Mouse (Mus musculus) kidney, postnatal 10 days (tissue): ENCODE results near the gene Elovl5.
A peak's percentile ranks its signal among the peaks of the same experiment; 100 is the strongest.
"Not testable (repeated sequence)": the region's sequence is repeated elsewhere in the genome, so short reads cannot be mapped to it uniquely, and the experiment has no call there.

Experiments used
- DNase-seq: peaks from one replicate; pipeline ENCODE4 v3.0.0; 2021; ENCODE audit warnings: mixed read lengths

Elovl5 gene

DNA sequence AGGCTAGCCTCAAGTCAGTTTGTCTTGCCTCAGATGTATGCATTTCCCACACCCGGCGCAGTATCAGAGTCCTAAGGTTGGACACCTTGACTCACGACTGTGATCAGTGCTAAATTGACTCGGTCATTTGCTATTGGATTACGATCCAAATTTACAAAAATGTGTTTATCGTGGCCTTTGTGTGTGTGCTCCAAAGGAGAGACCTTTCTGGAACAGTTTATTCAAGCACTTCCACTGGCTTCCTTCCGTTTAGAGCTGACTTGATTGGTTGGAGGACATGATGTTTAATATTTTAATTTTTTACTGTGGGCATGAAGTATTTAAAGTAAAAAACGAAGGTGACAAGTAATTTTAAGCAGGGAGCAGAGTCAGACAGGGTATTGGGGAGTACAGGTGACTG lies 38.8 kb downstream of the Elovl5 start:
- no peak for DNase-seq

DNA sequence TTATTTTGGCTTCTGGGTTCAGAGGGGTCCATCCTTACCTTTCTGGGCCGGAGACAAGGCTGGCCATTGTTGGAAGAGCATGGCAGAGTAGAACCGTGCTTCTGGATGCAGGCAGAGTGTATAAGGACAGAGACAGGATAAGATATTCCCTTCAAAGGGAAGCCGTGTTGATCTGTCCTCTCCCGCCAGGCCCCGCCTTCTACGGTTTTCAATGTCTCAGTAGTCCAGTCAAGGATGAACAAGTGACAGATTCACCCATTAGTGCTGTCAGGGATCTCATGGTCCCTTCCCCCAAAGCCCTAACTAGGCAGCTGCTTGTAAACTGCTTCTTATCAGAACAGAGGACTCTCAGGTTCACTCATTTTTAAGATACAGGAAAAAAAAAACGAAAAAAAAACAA lies 41.2 kb downstream of the Elovl5 start:
- DNase-seq: no peak

DNA sequence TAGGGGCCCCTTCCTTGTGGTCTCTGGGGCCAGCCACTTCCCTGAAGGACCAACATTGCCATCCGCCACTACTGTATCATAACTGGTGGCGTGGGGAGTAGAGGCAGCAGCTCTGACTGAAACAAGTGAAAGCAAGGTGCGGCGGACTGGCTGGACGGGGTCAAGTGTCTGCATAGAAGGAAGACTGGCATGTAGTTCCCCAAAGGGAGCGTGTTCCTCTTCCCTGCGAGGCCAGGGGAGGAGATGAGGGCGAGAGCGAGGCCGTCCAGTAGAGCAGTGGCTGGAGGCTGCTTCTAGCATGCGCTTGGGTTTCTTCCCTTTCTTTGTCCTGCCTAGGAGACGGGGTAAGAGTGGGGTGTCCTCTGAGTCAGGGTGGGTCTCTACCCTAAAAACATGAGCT lies 42.6 kb downstream of the Elovl5 start:
- no peak for DNase-seq

DNA sequence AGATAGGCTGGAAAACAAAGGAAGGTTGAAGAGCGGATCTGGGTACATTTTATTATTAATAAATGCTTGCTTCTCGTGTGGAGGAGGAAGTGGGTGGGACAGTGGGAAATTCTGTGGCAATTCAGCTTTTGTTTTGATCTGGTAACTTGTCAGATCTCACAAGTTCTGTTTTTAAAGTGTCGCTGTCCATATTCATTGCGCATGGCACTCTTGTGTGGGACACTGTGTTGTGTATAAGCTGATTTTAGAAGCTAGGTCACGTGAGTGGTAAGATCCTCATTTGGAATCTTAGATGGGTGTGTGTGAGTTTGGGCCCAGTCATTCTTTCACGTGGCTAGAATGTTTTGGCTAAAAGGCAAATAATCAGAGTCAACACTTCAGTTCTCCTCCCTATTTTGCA lies 44.2 kb downstream of the Elovl5 start:
- DNase-seq: no peak

DNA sequence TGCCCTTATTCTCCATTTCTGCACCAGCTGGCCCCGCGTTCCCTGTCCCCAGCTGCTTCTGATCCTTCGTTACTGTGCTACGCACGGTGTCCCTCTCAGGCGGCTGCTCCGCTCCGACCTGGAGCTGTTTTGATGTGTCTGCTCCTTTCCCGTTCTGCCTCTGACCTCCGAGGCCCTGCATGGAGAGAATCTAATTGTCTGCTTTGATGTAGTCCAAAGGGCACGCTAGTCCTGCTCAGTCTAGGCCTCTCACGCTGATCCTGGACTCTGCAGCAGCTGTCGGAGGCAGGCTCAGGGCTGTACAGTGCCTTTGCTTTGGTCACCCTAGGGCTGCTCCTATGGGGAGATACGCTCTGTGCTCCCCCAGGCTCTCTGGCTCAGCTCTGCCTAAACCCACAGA lies 46.9 kb downstream of the Elovl5 start:
- DNase-seq: peak; percentile 60

DNA sequence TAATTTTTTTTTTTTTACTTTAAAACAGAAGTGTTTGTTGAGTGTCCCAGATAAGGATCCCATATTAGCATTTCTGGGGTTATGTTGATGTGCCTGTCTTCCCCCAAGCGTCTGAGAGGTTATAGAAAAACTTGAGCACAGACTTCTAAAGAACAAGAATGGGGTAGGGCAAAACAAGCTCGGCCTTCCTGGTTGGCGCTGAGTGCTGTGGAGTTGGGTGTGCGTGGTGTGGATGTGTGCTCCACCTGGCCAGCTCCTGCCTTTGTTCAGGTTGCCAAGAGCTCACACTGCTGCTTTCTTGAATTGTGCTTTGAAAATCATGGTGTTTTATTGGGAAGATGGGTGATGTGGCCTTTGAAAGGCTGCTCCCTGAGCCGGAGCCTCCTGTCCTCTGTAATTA lies 48.1 kb downstream of the Elovl5 start:
- no peak for DNase-seq

DNA sequence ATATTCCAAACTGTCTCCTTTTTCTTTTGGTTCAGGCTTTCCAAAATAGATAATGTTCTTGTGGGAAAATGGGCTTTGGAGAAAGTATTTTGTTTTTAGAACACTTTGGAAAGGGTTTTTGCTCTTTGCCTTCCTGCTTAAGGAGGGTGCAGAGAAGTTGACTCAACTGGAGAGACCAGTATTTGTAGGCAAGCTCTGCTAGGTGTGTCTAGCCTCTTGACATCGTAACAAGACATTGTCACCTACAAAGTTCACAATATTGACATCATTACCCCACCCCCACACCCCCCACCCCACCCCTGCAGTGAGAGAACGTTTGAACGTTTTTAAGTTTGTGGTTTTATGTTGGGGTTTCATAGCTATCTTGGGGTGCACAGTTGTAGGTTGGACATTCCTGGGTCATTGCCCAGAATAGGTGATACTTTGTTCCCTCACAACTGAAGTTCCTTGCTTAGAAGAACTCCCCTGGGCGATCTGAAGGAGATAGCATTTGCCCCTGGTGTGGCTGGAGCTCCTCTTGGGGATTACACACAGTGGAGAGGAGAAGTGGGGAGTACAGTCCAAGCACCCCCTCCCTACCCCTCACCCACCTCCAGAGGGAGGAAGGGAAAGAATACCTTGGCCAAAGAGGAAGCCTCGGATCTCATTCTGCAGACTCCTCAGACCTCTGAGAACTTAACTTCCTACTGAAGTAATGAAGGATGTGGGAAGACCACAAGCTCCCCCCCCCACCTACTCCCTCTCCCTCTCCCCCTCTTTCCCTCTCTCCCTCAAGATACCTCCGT lies 48.8 kb downstream of the Elovl5 start:
- DNase-seq: no peak

DNA sequence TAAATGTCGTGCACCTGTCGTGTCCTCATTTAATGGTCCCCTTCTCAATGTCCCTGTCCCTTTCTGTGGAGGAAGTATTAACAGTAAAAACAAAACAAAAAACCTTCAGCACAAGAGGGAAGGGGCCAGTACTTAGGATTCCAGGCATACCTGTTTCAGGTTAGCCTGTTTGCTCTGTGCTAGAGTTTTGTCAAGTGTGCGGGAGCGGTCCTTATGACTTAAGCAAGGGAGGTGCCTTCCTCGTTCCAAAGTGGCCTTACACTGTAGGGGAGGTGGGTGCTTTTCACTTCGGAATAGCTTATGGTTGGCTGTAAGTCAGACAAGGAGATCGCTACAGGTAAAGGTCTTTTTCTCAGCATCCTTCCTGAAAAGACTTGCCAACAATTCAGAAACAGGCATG lies 49.7 kb downstream of the Elovl5 start:
- DNase-seq: no peak

DNA sequence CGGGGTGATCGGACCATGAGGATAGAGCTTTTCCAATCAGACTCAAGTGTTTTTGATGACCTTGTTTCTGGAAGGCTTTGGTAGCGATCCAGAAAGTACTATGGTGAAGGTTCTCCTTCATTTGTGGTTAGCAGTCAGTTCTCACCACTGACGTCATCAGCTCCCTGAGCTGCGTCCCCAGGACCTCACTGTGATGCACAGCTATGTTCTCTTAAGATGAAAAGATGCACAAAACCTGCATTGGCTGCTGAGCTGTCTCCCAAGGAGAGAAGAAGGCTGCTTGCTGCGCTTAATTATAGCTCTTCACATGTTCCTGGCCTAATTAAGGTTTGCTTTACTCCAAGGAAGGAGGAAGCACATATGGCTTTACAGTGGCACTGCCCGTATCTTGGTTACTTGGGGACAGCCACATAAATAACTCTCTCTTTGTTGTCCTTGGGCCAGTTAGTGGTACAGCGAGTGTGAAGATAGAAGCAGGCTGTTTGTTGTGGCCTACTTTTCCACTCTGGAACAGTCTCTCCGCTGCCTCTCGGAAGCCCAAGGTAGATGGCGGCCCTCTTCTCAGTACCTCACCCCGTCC lies 50.5 kb downstream of the Elovl5 start:
- no peak for DNase-seq

DNA sequence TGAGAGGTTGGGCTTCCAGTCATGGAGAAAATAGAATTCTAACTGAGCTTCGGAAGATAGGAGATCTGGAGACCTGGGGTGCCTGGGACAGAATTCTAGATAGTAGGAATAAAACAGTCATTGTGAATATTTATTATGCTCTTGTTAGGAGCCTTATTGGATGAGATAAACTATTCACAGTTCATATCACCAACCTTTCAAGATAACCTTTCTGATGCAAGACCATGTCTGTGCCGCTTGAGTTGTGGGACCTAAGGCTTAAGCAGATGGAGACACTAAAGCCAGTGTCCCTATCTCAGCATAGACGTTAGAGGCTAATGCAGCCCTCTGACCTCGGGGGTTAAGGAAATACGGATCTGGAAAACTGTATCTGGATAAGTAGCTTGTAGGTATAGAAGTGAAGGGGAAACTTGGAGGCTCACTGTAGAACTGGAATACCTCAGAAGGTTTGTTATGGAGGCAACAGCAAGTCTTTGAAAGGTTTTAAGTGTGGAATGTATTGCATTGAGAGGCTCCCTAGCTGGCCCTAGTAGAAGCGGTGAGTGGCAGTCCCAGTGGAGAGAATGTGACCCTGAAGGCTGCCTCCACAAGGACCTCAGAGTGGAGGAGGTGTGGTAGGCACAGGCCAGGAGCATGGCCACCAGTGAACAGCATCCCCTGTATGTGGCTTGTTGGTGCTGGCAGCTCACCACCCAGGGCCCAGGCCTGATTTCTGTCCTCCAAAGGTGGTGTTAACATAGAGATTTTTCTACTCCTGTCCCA lies 52.2 kb downstream of the Elovl5 start:
- no peak for DNase-seq

DNA sequence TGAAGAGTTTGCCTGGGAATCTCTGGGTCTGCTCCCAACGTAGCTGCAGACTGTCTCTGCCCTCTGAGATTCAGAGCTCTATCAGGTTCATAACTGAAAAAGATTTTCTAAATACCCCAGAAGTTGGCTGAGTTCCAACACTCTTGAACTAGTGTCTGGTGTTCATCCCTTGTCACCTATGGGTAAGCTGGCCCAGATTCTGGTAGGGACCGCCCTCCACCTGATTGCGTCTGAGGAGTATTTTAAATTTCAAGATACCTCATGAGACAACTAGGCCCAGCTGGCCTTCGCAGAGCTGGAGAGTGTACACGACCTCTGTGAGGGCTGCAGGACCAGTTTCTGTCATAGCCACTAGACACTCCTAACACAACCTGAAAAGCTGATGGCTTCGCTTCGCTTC lies 61.8 kb downstream of the Elovl5 start:
- no peak for DNase-seq

DNA sequence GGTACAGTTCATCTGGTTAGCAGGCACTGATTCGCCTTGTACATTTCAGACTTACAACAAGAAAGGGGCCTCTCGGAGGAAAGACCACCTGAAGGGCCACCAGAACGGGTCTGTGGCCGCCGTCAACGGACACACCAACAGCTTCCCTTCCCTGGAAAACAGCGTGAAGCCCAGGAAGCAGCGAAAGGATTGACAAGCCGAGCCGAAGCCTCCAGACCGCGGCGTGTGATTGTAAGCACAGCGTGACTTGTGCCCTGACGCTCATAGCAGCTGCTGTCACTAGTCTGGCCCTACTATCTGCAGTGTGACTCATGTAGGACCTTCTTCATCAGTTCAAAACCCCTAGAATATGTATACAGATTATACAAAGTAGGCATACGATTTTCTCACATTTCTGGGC lies 65.5 kb downstream of the Elovl5 start:
- DNase-seq: no peak

DNA sequence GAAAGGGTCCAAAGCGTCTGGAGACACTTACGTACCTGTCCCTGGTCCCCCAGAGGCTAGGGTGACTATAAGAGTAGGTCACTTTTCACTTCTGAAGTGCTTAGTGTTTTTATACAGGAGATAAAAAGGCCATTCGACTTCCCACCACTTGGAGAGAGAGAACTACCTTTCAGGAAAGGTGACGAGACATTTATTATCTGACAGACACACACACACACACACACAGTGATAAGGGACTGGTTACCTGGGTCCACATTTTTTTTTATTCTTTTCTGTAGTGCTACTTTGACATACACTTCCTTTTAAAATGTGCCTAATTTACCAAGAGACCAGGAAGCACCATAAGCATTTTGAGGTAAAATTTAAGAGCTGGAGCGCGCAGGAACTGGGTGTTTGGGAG lies 66.4 kb downstream of the Elovl5 start:
- DNase-seq: no peak

DNA sequence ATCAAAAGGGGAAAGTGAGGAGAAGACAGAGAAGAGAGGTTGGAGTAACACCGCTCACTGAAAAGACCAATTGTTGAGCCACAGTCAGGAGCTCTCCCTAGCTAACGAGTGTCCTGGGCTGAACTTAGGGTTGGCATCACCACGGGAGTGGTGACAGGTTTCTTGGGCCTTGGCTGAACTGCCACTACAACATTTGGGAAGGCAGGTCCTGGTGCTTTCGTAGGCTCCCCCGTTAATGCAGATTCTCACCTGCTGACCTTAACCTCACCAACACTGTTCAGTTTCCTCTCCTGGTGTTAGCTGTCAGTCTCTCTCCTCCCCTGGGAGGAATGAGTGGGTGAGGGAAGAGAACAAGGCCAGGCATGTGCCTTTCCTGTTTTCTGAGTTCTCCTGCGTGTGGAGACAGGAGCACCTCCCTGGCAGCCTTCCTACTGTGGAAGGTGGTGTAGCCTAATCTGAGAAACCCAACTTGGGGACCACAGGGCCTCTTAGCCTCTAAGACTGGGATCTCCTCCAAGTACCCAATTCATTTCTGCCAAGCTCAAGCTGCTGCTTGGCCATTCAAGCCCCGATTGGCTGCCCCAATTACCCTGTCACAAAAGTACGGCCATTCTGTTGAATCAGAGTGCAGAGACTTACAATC lies 69.1 kb downstream of the Elovl5 start:
- DNase-seq: no peak

DNA sequence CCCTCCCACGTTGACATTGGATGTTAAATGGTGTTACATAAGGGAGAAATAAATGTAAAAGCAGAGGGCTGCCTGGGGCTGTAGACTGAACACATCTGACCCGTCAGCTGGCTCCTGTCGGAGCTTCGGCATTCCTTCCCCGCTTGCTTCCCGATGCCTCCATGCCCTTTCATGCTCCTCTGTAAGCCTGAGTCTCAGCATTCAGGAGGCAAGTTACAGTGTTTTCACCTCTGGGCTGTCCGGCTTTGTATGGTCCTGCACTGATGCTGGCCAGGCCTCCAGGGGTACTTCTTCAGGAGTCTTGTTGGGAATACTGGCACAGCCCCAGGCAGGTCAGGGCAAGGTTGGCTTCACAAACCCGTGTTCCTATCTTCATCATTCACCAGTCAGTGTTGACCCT lies 72.5 kb downstream of the Elovl5 start:
- DNase-seq: no peak

DNA sequence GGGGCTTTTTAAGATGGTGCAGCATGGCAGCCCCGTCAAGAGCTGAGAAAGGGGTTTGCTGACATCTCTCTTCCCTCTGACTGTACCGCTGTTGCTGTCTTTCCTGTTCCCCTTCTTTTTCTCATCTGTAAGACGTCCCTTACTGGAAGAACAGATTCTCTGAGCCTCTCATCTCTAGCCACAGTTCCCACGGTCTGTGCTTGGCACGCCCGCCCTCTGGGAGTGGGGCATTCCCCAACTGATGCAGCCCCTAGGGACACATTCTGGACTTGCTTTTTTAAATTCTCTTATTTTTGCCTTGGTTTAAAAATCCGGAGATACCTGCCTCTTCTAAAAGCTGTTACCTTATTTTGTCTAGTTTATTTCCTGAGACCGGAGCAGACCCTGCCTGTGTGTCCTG lies 73.1 kb downstream of the Elovl5 start:
- no peak for DNase-seq

DNA sequence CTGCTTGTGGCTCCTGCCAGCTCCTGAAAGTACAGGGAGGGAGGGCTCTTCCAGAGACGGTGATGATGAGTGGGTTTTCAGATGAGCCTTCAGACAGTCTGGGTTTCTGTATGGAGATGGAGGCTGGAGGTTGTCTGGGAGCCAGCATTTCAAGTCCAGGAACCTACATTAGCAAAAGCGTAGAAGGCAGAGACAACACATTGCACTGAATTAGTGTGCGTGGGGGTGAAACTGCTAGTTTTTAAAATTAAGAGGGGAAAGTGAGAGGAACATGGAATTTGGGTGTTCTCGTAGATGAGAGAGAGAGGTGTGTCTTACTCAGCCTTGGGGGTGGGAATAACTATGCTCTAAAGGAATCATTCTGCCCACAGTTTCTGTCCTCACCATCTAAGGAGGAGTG lies 74.5 kb downstream of the Elovl5 start:
- DNase-seq: no peak

DNA sequence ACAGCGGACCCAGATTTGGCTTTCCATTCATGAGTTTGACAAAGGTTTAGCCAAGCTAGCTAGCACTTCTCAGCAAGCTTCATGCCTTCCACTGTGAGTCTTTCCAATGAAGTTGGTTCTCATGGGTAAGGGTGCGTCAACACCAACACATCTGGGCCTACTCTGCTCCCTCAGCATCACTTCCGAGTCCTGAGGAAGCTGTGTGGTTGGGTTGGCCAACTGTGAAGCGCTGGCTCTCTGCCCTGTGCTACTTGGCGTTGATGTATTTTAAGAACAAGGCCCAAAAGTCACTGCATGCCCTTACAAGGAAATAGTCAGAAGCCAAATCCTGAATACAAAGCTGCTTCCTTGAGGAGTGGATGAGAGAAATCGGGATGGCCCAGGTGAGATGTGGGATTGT lies 75.1 kb downstream of the Elovl5 start:
- DNase-seq: no peak

DNA sequence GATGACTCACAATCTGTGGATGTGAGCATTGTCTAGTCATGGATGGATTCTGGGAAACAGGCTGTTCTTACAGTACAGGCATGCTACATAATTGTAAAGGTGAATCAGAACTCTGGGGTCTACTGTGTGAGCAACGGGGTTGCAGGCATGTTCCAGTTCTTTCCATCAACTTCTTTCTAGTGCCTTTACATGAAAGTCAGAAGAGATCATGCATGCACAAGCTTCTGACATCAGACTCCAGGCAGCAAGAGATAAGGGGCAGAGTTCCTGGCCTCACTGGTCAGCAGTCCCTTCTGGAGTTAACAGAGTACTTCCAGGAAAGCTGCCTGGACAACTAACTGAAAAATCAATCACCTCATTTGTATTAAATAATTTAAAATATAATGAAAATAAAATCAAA lies 75.9 kb downstream of the Elovl5 start:
- no peak for DNase-seq

DNA sequence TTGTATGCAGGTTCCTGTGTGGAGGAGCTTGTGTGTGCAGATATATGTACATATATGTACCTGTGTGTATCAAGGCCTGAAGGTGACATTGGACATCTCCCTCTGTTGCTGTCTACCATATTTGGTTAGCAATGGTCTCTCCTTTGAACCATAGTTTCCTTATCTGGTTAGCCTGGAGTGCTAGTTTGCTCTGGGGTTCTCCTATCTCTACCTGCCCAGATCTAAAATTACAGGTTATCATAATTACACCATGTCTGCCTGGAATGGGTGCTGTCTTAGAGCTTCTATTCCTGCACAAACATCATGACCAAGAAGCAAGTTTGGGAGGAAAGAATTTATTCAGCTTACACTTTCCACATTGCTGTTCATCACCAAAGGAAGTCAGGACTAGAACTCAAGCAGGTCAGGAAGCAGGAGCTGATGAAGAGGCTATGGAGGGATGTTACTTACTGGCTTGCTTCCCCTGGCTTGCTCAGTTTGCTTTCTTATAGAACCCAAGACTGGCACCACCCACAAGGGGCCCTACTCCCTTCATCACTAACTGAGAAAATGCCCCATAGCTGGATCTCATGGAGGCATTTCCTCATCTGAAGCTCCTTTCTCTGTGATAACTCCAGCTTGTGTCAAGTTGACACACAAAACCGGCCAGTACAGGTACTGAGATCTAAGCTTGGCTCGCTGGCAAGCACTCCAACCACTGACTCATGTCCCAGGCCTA lies 76.5 kb downstream of the Elovl5 start:
- DNase-seq: not testable (repeated sequence)

DNA sequence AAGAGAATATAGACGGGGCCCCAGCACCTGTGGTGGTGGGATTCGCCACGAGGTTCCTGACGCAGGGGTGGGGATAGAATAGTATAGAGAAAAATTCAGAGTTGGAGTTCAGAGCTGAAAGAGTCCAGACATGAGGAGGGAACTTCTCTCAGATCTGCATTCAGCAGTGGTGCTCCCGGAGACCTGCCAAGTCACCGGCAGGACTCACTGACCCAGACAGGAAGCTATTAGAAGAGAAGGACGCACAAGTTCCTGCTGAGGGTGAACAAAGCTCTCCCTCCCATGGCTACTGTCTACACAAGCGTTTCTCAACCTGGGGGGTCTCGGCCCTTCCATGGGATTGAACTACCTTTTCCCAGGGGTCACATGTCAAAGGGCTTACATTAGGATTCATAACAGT lies 78.1 kb downstream of the Elovl5 start:
- no peak for DNase-seq

DNA sequence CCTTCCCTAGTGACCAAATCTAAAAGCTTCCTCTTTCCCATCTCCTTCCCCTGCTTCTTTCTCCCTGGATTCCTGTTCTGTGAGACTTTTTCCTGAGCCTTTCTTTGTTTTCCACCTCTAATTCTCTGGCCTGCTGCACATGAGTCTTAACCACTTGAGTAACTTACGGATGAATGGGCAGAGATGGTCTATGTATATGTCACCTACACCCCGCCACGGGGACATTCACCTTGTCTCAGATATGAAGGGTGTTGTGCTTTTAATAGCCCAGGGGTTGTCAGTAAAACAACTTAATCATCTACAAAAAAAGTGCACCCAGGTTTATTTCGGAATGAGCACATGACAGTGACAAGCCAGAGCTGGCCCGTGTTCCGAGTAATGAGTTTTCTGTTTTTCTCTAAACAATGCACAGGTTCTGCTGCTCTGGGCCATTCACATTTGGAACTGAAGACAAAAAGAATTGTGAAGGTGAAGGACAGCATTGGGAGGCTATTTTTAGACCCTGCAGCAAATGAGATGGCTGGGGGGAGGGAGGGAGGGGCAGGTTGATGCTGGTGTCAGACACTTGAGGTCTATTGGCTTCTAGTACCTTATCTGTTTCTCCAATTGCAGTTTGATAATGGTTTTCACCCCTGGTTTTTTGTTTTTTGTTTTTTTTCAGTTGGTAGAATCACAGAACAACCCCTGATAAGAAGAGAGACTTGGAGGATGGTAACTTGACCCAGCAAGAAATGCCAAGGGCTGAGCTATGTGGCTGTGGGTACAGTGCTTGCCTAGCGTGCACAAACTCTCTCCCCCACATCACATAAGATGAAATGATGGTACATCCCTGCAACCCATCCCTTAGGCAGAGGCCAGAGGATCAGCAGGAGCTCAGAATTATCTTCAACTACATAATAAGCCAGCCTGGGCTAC lies 83.7 kb downstream of the Elovl5 start:
- DNase-seq: no peak
